Mouse (Mus musculus) intestine, embryonic 16.5 days (tissue): ENCODE measurements around the gene Ass1. TPM values are rescaled to one million over a fixed set of nuclear protein-coding genes. Genes with fewer than 3 reads are reported as not detected.
A peak's percentile ranks its signal among the peaks of the same experiment; 100 is the strongest.

Experiments used
- ATAC-seq: fragments of 200-750 bp; cut with Nextera tagmentation; 2 replicates; pipeline ENCODE4 v1.8.0; 2017; ENCODE audit warnings: moderate TSS enrichment, moderate library complexity
- H3K27ac ChIP-seq: fragments of 300-500 bp; sonication (generic); 2 replicates; pipeline ENCODE4 v1.5.1; 2014; ENCODE audit warnings: mild to moderate bottlenecking, low read length
- H3K27me3 ChIP-seq: fragments of 300-500 bp; sonication (generic); replicated peaks from 2 replicates; pipeline ENCODE4 v1.6.1; 2014; ENCODE audit warnings: low read length, control low read depth, mixed read lengths; ENCODE audit not compliant: control insufficient read depth, insufficient read depth
- H3K36me3 ChIP-seq: fragments of 300-500 bp; sonication (generic); 2 replicates; pipeline ENCODE4 v1.6.1; 2014; ENCODE audit warnings: low read length, control low read depth; ENCODE audit not compliant: control insufficient read depth, insufficient read depth
- H3K4me1 ChIP-seq: fragments of 300-500 bp; sonication (generic); 2 replicates; pipeline ENCODE4 v1.6.1; 2014; ENCODE audit warnings: low read length, control low read depth, mixed read lengths; ENCODE audit not compliant: control insufficient read depth, insufficient read depth
- H3K4me2 ChIP-seq: fragments of 300-500 bp; sonication (generic); 2 replicates; pipeline ENCODE4 v1.6.1; 2014; ENCODE audit warnings: low read depth, low read length, control low read depth
- H3K4me3 ChIP-seq: fragments of 300-500 bp; sonication (generic); 2 replicates; pipeline ENCODE4 v1.5.1; 2014; ENCODE audit warnings: mild to moderate bottlenecking, low read length
- H3K9ac ChIP-seq: fragments of 300-500 bp; sonication (generic); 2 replicates; pipeline ENCODE4 v1.6.1; 2014; ENCODE audit warnings: low read depth, low read length
- H3K9me3 ChIP-seq: fragments of 300-500 bp; sonication (generic); 2 replicates; pipeline ENCODE4 v1.6.1; 2016; ENCODE audit warnings: low read length, control low read depth; ENCODE audit not compliant: control insufficient read depth
- WGBS: fragments of 180-500 bp; shearing (Covaris S2); extraction: QIAGEN DNeasy Blood & Tissue Kit; methylation state at CpG from one replicate; pipeline ENCODE4 v1.1.7; 2014; 5-methylcytosine and 5-hydroxymethylcytosine counted together
- polyA plus RNA-seq: library from polyadenylated mRNA; unstranded; fragments of >200 nt; fragmentation: Nextera tagmentation; extraction: Ambion mirVana; gene quantifications from 2 replicates; pipeline ENCODE4 v1.2.1, GENCODE M21; 2015

Gene Ass1
- polyA plus RNA-seq, 1 experiment from 2014 or later: 374 TPM

DNA sequence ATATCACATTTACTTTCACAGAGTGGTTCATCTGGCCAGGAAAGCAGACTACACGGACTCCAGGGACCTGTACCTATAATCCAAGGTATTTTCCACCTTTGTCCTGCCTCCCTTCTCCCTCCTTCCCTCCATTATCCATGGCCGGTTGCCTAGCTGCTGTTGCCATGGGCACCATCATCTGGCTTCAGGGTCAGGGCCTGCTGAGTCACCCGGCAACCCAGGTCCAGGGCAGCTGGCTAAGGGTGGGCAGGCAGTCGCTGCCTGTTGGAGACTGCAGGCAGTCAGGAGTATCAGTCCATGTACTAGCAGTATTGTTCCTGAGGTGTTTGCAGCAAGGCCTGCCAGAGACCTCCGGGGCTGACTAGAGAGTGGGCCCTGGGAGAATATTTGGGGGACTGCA, 4.7 kb downstream of the Ass1 start:
- Histone ChIP-seq H3K36me3 (peaks cover 3% of the 10 kb centered on the region; the same call in 1 of the 2 replicates), H3K4me3 (no peak overlapping the region), H3K4me2 (0 out of 2 replicates have a peak overlapping the region, but pooled peaks have one; percentile 12), H3K4me1 (peaks cover 13% of the 10 kb centered on the region), H3K27me3 (no peaks in the 10 kb centered on the region), H3K27ac (no peak overlapping the region), H3K9ac (no peak overlapping the region), H3K9me3 (no peaks in the 10 kb centered on the region)
- no peak for ATAC-seq
- 57% methylated on average over 5 of the region's 5 CpGs for WGBS

DNA sequence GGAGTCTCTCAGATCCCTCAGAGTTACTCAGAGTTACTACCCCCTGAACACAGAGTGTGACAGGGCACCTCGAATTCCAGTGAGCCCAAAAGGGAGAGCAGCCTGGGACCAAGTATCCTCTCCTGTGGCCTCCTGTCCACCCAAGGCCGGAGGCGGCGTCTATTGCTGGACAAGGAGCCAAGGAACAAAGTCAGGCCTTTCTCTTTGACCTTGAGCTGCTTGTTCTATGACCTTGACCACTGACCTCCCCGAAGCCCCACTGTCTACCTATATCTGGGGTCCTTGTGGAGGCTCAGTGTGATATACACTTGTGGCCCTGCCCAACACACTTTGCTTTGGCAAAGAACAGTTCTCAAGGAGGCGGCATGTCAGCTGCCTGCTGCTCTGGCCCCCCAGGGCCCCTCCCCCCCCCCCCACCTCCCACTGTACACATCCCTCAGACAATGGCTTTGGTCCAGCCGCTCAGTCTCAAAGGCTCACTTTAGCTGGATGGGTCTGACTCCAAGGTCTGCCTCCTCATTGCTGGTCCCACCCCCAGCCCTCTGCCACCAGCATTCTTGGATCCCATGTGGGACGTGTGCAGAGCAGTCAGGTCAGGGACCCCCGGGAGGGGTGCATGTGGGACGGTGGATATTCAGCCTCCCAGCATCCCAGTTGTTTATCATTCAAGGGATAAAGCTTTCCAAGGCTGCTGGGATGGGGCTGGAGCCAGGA, 6.3 kb downstream of the Ass1 start:
- Histone ChIP-seq H3K4me1 (peaks cover 3% of the 10 kb centered on the region; the same call in 1 of the 2 replicates), H3K36me3 (peaks cover 3% of the 10 kb centered on the region; the same call in 1 of the 2 replicates), H3K9ac (no peak overlapping the region), H3K27ac (no peak overlapping the region), H3K4me3 (no peak overlapping the region), H3K27me3 (no peaks in the 10 kb centered on the region), H3K4me2 (no peak overlapping the region), H3K9me3 (no peaks in the 10 kb centered on the region)
- ATAC-seq: no peak
- WGBS: 68% methylated on average over 10 of the region's 10 CpGs

DNA sequence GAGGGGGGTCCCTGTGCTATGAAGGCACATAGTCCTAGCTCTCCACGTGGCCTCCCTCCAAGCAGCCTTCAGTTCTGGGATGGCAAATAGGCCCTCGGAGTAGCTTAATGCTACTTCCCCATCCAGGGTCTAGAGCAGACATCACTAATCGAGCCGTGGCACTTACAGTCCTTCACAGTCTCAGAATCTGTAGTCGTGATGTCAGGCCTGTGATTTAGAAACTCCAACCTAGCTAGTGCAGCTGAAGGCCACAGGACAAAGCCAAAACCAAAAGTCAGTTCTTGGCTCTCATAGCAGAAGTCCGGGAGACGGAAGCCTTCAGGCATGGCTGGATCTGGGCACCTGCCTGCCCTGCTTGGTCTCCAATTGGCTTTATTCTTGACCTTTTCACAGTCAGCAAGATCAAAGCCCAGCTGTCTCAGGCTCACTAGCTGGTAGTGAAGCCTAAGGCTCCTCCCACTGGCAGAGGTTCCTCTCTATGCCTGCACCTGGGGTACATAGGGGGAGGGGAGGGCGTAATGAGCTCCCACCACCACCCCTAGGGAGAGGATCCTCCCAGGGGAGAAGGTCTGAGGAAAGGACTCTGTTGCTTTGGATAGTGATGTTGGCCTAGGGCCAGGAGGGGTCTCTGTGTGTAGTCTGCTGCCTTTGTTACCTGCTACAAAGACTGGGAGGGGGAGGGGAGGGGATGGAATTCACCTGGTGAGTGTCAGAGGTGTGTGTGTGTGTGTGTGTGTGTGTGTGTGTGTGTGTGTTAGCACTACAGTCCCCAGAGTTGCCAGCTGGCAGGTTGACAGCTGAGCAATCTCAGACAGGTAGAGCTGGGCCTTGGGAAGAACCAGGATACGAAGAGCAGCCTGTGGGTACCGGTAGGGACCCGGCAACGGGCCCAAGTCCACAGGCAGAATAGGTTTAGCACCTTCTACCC, 7.5 kb downstream of the Ass1 start:
- WGBS: 78% methylated on average over 12 of the region's 12 CpGs
- no peak overlapping the region for H3K9ac ChIP-seq
- no peaks in the 10 kb centered on the region for H3K4me1 ChIP-seq
- no peak for ATAC-seq
- no peaks in the 10 kb centered on the region; the same call in 1 of the 2 replicates for H3K27me3 ChIP-seq
- no peaks in the 10 kb centered on the region for H3K9me3 ChIP-seq
- H3K36me3 ChIP-seq: peaks cover 3% of the 10 kb centered on the region; the same call in 1 of the 2 replicates
- no peak overlapping the region for H3K4me3 ChIP-seq
- H3K4me2 ChIP-seq: no peak overlapping the region
- no peak overlapping the region for H3K27ac ChIP-seq

DNA sequence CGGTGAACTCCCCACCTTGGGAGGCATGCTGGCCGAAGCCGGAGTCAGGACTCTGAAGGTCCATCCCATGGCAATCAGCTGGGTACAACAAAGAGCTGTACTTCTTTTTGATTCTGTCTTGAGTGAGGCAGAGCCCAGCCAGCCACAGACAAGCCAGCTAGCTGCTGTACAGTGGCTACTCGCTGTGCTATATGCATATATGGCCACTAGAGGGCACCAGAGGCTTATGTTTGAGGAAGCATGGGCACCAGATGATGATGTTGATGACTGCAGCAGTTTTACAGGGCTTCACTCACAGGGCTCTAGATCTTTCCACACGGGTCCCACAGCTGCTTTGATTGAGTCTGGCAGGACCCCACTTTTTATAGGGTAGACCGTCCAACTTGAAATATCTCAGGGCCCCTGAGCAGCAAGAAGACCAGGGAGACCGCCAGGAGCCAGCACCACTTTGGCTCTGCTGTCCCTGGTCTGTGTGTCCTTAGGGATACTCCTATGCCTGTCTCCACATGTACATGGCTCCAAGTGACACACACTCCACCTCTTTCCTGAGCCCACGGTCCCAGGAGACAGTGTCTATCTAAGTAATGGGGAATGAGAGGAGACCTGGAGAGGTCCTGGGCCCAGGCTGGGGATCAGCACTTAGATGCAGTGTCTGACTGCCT, 13.0 kb downstream of the Ass1 start:
- Histone ChIP-seq H3K9me3 (no peaks in the 10 kb centered on the region), H3K9ac (no peak overlapping the region), H3K4me2 (no peak overlapping the region), H3K36me3 (no peaks in the 10 kb centered on the region; the same call in 1 of the 2 replicates), H3K4me3 (no peak overlapping the region), H3K4me1 (no peaks in the 10 kb centered on the region), H3K27me3 (no peaks in the 10 kb centered on the region; the same call in 1 of the 2 replicates), H3K27ac (no peak overlapping the region)
- ATAC-seq: peak; percentile 85
- 29% methylated on average over 8 of the region's 8 CpGs for WGBS

DNA sequence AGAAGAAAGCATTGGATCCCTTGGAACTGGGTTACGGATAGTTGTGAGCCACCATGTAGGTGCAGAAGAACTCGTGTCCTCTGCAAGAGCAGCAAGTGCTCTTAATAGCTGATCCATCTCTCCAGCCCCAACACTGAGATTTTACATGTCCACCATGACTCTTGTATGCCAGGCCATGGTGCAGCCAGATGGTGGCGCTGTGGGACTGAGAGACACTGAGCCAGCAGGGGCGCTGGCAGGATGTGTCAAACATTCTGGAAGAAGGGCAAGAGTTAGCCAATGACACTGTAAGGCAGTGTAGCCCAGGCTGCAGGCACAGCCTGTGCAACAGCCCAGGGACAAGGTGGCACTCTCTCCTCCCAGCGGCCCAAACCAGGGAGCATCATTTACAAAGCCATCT, 14.2 kb downstream of the Ass1 start:
- no peaks in the 10 kb centered on the region; the same call in 1 of the 2 replicates for H3K27me3 ChIP-seq
- H3K9me3 ChIP-seq: no peaks in the 10 kb centered on the region
- ATAC-seq: no peak
- H3K4me1 ChIP-seq: no peaks in the 10 kb centered on the region
- WGBS: 31% methylated on average over 5 of the region's 5 CpGs
- no peak overlapping the region for H3K9ac ChIP-seq
- no peak overlapping the region for H3K4me3 ChIP-seq
- H3K36me3 ChIP-seq: no peaks in the 10 kb centered on the region; the same call in 1 of the 2 replicates
- H3K4me2 ChIP-seq: no peak overlapping the region
- H3K27ac ChIP-seq: no peak overlapping the region

DNA sequence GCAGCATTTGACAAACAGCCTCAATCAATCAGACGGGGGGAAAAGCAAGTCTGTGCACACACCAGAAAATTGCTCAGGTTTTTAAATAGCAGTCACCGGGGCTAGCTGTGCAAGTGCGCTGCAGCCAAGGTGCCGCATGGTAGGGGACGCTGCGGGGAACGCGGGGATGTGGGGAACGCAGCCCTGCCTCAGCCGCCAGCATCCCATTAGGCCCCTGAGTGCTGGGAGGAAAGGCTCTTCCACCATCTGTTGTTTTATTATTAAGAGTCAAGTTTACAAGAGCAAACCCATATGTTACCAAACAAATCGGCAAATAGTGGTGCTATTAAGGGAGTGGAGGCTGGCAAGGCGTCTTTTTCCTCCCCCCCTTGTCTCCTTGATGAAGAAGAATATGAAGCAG, 19.2 kb downstream of the Ass1 start:
- Histone ChIP-seq H3K27ac (no peak overlapping the region), H3K4me3 (no peak overlapping the region), H3K4me1 (no peaks in the 10 kb centered on the region), H3K9ac (no peak overlapping the region), H3K36me3 (no peaks in the 10 kb centered on the region; the same call in 1 of the 2 replicates), H3K27me3 (no peaks in the 10 kb centered on the region), H3K9me3 (no peaks in the 10 kb centered on the region), H3K4me2 (no peak overlapping the region)
- ATAC-seq: no peak
- 49% methylated on average over 12 of the region's 12 CpGs for WGBS

DNA sequence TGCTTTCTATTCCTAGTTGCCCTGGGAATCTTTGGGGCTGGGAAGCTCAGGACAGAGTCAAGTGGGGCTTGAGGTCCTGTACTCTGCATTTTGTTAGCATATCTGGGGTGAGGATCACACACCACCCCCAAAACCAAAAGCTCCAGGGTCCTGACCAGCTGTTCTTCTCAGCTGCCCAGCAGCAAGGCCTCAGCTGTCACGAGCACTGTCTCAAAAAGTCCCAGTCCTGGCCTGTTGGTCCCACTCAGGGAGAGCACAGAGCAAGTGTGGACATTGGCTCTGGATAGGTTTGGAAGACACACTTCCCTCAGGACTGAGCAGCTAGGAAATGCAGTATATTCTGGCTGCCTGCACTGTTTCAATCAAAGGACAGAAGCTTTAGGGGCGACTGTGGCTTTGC, 20.5 kb downstream of the Ass1 start:
- Histone ChIP-seq H3K27ac (no peak overlapping the region), H3K4me2 (no peak overlapping the region), H3K4me3 (no peak overlapping the region), H3K9ac (no peak overlapping the region), H3K9me3 (no peaks in the 10 kb centered on the region), H3K27me3 (no peaks in the 10 kb centered on the region), H3K36me3 (no peaks in the 10 kb centered on the region; the same call in 1 of the 2 replicates), H3K4me1 (no peaks in the 10 kb centered on the region)
- ATAC-seq: no peak
- 75% methylated on average over 2 of the region's 2 CpGs for WGBS

DNA sequence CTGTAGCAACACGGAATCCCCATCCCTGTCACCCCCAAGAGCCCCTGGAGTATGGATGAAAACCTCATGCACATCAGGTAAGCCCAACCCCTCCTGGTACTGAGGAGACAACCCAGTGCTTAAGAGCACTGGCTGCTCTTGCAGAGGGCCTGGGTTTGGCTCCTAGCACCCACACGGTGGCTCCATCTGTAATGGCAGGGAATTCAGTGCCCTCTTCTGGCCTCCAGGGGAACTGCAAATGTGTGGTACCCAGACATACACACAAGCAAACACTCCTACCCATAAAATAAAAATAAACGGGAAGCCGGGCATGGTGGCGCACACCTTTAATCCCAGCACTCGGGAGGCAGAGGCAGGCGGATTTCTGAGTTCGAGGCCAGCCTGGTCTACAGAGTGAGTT, 22.3 kb downstream of the Ass1 start:
- no peaks in the 10 kb centered on the region for H3K27me3 ChIP-seq
- WGBS: 96% methylated on average over 8 of the region's 8 CpGs
- no peak overlapping the region for H3K4me2 ChIP-seq
- no peak for ATAC-seq
- H3K4me3 ChIP-seq: no peak overlapping the region
- no peaks in the 10 kb centered on the region for H3K4me1 ChIP-seq
- H3K36me3 ChIP-seq: no peaks in the 10 kb centered on the region; the same call in 1 of the 2 replicates
- no peak overlapping the region for H3K9ac ChIP-seq
- no peaks in the 10 kb centered on the region for H3K9me3 ChIP-seq
- H3K27ac ChIP-seq: no peak overlapping the region

DNA sequence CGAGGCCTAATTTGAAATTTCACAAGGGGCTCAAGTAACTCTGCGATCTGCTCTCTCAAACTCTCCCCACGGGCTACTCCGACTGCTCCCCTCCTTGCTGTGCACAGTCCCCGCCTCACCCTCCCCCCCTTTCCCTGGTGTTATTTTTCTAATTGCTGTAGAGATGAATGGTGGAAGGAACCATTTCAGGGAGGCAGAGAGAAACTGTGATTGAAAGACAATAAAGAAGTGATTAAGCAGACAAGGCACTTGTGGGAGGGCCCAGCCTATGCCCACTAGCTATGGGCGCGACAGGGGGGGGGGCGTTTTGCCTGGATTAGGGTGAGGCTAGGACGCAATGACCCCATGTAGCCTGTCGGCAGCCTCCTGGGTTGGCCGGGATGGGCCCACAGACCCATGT, 23.2 kb downstream of the Ass1 start:
- H3K36me3 ChIP-seq: no peaks in the 10 kb centered on the region
- no peaks in the 10 kb centered on the region for H3K27me3 ChIP-seq
- no peak overlapping the region for H3K4me2 ChIP-seq
- H3K4me1 ChIP-seq: no peaks in the 10 kb centered on the region
- no peaks in the 10 kb centered on the region for H3K9me3 ChIP-seq
- 79% methylated on average over 11 of the region's 11 CpGs for WGBS
- H3K9ac ChIP-seq: no peak overlapping the region
- H3K4me3 ChIP-seq: no peak overlapping the region
- ATAC-seq: no peak
- no peak overlapping the region for H3K27ac ChIP-seq
